Mouse (Mus musculus) hindbrain, embryonic 10.5 days (tissue): ENCODE measurements around the gene Gm21973. TPM values are rescaled to one million over a fixed set of nuclear protein-coding genes. Genes with fewer than 3 reads are reported as not detected.

Source experiments
- DNase-seq: peaks from one replicate; pipeline ENCODE4 v3.0.0-alpha.2; 2017; ENCODE audit warnings: low spot score
- H3K27ac ChIP-seq: fragments of 300-500 bp; sonication (generic); 2 replicates; pipeline ENCODE4 v1.5.1; 2016; ENCODE audit warnings: mild to moderate bottlenecking, moderate library complexity
- H3K27me3 ChIP-seq: fragments of 300-500 bp; sonication (generic); 2 replicates; pipeline ENCODE4 v1.6.1; 2016; ENCODE audit warnings: mild to moderate bottlenecking; ENCODE audit not compliant: poor library complexity, insufficient read depth, severe bottlenecking
- H3K36me3 ChIP-seq: fragments of 300-500 bp; sonication (generic); 2 replicates; pipeline ENCODE4 v1.6.1; 2016; ENCODE audit warnings: mild to moderate bottlenecking, moderate library complexity
- H3K4me1 ChIP-seq: fragments of 300-500 bp; sonication (generic); replicated peaks from 2 replicates; pipeline ENCODE4 v1.6.1; 2016; ENCODE audit warnings: mild to moderate bottlenecking
- H3K4me3 ChIP-seq: fragments of 300-500 bp; sonication (generic); 2 replicates; pipeline ENCODE4 v1.5.1; 2016; ENCODE audit warnings: mild to moderate bottlenecking, moderate library complexity
- H3K9me3 ChIP-seq: fragments of 300-500 bp; sonication (generic); 2 replicates; pipeline ENCODE4 v1.6.1; 2016; ENCODE audit warnings: mild to moderate bottlenecking, moderate library complexity
- whole genome bisulfite sequencing: fragments of 180-500 bp; shearing (Covaris S2); methylation state at CpG from one replicate; pipeline ENCODE4 v1.1.7; 2016; 5-methylcytosine and 5-hydroxymethylcytosine counted together
- polyA plus RNA-seq: library from polyadenylated mRNA; unstranded; fragments of >200 nt; fragmentation: Nextera tagmentation; extraction: Ambion mirVana; gene quantifications from 2 replicates; pipeline ENCODE4 v1.2.1, GENCODE M21; 2016

Gm21973 gene
- not detected in 2 replicates for polyA plus RNA-seq

DNA sequence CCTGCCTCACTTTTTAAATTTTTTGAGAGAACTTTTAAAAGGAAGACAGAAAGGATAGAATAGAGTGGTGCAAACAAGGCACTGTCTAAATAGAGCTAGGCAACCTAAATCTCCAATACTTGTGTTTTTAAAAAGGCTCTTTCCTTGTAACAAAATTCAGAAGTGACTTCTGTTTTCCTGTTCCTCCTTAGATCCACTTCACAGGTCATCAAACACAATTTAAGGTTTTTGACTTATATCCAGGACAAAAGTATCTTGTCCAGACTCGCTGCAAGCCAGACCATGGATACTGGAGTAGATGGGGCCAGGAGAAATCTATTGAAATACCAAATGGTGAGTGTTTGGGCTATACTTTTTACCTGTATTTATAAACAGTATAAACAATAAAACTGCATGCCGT is at the start of gene Gm21973:
Gm21973 (plus strand) TSS at position 301 of the 400 bp plus-strand sequence.
- DNase-seq, result no peak
- no peak within 1 kb of the TSS for H3K4me3 ChIP-seq
- no peaks in the 10 kb centered on the region for H3K36me3 ChIP-seq
- H3K4me1 ChIP-seq, result no peaks in the 10 kb centered on the region
- H3K9me3 ChIP-seq, result no peaks in the 10 kb centered on the region
- H3K27me3 ChIP-seq, result no peaks in the 10 kb centered on the region
- H3K27ac ChIP-seq, result no peak within 1 kb of the TSS
- 89% methylated on average over 2 of the region's 2 CpGs for WGBS

DNA sequence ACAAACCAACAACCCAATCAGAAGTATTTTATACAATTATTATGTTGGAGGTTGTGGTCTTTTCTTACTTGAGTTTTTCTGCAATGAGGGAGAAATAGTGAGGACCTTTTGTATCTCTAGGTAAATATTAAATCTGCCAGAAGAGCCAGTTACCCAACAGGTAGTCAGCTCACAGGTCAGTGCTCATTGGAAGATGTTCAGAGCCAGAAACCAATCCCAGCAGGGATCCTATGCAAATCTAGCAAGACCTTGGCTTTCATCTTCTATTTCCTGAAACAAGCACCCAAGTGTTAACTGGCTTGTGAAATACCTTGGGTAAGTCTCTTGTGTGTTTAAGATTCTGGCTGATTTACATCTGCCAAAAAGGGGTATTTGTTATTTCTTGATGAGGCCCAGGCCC is 48.8 kb upstream of the Gm21973 start:
- Histone ChIP-seq H3K4me3 (no peak overlapping the region), H3K4me1 (no peaks in the 10 kb centered on the region), H3K36me3 (no peaks in the 10 kb centered on the region), H3K9me3 (no peaks in the 10 kb centered on the region), H3K27ac (no peak overlapping the region), H3K27me3 (no peaks in the 10 kb centered on the region)
- DNase-seq, result no peak

DNA sequence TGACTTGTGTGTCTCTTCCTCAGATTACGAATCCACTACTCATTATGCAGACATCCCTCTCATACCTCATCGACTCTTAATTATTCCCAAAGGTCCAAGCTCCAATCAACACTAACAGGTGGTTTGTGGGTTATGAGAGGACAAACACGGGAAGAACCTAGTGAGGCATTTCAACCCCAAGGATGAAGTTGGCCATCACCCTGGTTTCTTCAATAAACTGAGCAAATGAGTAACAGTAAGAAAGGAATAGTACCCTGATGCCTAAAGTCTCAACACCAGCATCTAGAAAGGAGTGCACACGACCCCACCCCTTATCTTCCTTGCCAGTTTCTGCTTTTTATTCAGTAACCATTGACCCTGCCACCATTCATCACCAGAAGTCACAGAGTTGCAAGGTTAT is 47.7 kb upstream of the Gm21973 start:
- Histone ChIP-seq H3K27me3 (no peaks in the 10 kb centered on the region), H3K27ac (no peak overlapping the region), H3K4me3 (no peak overlapping the region), H3K9me3 (no peaks in the 10 kb centered on the region), H3K36me3 (no peaks in the 10 kb centered on the region), H3K4me1 (no peaks in the 10 kb centered on the region)
- DNase-seq, result no peak
- WGBS, result 85% methylated on average over 4 of the region's 4 CpGs

DNA sequence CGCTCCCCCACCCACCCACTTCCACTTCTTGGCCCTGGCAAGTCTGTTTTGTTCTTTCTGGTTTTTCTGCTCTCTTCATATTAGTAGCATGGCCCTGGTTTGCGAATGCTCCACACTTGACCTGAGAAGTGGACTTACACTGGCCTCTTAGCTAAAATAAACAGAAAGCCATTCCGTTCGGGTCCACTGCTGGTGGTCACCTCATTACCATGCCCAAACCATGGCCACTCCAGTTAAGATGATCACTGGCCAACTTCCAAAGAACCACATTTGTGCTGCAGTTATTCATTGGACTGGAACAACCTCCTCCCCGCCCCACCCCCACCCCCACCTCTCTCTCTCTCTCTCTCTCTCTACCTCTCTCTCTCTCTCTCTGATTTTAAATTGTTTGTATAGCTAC is 43.6 kb upstream of the Gm21973 start:
- Histone ChIP-seq H3K36me3 (no peaks in the 10 kb centered on the region), H3K4me1 (no peaks in the 10 kb centered on the region), H3K27me3 (no peaks in the 10 kb centered on the region), H3K4me3 (no peak overlapping the region), H3K27ac (no peak overlapping the region), H3K9me3 (no peaks in the 10 kb centered on the region)
- WGBS, result 80% methylated on average over 5 of the region's 5 CpGs
- no peak for DNase-seq

DNA sequence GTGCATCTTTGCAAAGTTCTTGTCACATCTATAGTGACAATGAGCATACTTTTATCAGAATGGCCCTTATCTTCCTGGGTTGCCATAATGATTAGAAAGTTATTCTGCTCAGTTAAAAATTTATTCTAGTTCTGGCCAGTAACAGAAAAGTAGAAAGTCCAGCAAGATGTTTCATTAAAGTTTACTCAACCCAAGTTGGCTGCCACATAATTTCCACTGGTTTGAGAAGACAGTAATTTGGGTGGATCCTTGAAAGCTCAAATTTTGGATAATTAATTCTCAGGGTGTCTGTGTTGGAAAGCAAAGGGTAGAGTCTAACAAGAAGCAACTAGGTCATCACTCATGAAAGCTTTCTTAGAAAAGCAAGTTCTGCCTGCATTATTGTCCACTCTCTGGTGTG is 41.5 kb upstream of the Gm21973 start:
- H3K4me1 ChIP-seq, result no peaks in the 10 kb centered on the region
- H3K4me3 ChIP-seq, result no peak overlapping the region
- H3K36me3 ChIP-seq, result no peaks in the 10 kb centered on the region
- no peaks in the 10 kb centered on the region for H3K9me3 ChIP-seq
- H3K27me3 ChIP-seq, result no peaks in the 10 kb centered on the region
- no peak for DNase-seq
- no peak overlapping the region for H3K27ac ChIP-seq

DNA sequence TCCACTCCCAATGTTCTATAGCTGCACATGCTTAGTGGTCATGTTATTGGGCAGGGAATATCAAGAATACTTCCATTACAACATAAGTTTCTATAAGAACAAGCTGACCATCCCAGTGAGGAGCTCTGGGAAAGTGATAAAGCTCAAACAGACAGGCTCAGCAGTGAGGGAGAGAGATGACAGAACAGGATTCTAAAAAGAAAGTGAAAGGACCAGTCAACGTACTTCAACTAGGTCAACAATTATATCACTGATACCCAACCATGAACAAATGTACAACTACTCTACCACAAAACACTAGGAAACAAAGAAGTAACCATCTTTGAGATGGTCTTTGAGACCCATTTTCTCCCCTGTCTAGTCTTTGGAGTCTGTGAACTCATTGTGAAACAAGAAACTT is 28.6 kb upstream of the Gm21973 start:
- WGBS, result 77% methylated on average over 1 of the region's 1 CpGs
- DNase-seq, result no peak
- H3K27me3 ChIP-seq, result no peaks in the 10 kb centered on the region

DNA sequence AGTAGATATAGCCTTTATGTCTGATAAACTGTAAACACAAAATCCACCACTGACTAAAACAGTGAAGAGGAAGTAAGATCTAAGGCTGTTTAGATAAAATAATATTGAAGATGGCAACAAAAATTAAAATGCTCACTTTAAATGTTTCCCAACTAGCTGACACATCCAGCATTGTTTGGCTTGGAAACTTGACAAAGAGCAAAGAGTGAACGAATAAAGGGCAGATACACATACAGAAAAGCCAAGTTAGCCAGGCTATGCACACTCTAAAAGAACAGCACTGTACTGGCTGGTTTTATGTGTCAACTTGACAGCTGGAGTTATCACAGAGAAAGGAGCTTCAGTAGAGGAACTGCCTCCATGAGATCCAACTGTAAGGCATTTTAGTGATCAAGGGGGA is 27.1 kb upstream of the Gm21973 start:
- Histone ChIP-seq H3K4me1 (no peaks in the 10 kb centered on the region), H3K4me3 (no peak overlapping the region), H3K9me3 (no peaks in the 10 kb centered on the region), H3K36me3 (no peaks in the 10 kb centered on the region), H3K27ac (no peak overlapping the region), H3K27me3 (no peaks in the 10 kb centered on the region)
- DNase-seq, result no peak
- 87% methylated on average over 1 of the region's 1 CpGs for WGBS

More for the DNA sequence above, 28.6 kb upstream of the Gm21973 start:
- no peaks in the 10 kb centered on the region for H3K9me3 ChIP-seq
- H3K36me3 ChIP-seq, result no peaks in the 10 kb centered on the region
- H3K4me1 ChIP-seq, result no peaks in the 10 kb centered on the region
- no peak overlapping the region for H3K4me3 ChIP-seq
- H3K27ac ChIP-seq, result no peak overlapping the region

DNA sequence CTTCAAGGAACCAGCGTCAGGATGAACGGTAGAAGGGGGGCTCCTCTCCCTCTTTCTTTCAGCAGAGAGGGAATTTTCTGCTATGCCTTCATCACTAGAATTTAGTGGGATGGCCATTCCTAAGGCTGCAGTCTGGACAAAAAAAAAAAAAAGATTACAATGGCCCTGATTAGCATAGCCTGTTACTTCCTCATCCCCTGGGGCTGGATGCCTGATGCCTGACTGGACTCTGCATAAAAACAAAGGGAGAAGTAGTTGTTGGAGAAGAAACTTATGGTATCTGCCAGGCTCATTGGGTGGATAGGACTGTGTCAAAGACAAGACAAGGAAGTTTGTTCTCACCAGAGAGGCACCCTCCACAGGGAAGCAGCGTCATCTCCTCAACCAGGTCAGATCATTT is 25.7 kb upstream of the Gm21973 start:
- WGBS, result 63% methylated on average over 3 of the region's 3 CpGs
- Histone ChIP-seq H3K27ac (no peak overlapping the region), H3K4me3 (no peak overlapping the region), H3K36me3 (no peaks in the 10 kb centered on the region), H3K9me3 (no peaks in the 10 kb centered on the region), H3K4me1 (no peaks in the 10 kb centered on the region), H3K27me3 (no peaks in the 10 kb centered on the region)
- no peak for DNase-seq

DNA sequence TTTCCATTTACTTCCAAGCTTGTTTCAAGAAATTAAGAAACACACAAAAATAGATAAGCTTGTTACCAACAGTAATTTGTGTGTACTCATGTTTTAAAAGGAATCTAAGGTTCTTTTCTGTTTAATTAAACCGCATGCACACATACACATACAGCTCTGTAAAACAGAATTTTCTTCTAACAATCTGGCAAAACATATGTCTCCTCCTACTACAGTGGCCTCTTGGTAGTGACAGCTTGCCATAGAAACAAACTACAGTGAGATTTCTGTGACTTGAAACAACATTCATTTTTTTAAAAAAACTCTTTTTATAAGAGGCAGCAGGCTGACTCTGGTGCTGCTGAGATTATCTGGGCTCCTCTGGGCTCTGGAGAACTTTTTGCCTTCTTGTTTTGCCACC is 18.7 kb upstream of the Gm21973 start:
- H3K4me3 ChIP-seq, result no peak overlapping the region
- WGBS, result 91% methylated on average over 1 of the region's 1 CpGs
- DNase-seq, result no peak
- no peaks in the 10 kb centered on the region for H3K27me3 ChIP-seq
- no peaks in the 10 kb centered on the region for H3K36me3 ChIP-seq
- H3K27ac ChIP-seq, result no peak overlapping the region
- H3K9me3 ChIP-seq, result no peaks in the 10 kb centered on the region
- no peaks in the 10 kb centered on the region for H3K4me1 ChIP-seq

DNA sequence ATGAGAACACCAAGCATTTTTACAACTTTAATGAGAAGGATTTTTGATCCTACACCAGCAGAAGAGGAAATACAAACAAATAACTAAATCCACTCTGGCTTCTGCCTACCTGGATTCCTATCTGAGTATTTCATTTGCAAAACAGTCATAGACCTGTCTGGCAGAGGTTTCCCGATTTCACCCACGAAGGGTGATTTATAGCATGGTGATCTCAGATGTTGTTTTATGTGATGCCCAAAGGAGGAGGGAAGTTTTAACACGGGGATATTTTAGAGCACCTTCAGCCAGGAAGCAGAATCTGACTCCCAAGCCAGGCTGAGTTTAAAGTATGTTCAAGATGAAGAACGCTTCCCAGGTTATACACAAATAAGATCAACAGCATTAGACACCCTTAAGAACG is 13.4 kb upstream of the Gm21973 start:
- whole genome bisulfite sequencing, result 88% methylated on average over 5 of the region's 5 CpGs
- H3K36me3 ChIP-seq, result no peaks in the 10 kb centered on the region
- H3K9me3 ChIP-seq, result no peaks in the 10 kb centered on the region
- H3K27me3 ChIP-seq, result no peaks in the 10 kb centered on the region
- no peak overlapping the region for H3K27ac ChIP-seq
- no peaks in the 10 kb centered on the region for H3K4me1 ChIP-seq
- DNase-seq, result no peak
- H3K4me3 ChIP-seq, result no peak overlapping the region

DNA sequence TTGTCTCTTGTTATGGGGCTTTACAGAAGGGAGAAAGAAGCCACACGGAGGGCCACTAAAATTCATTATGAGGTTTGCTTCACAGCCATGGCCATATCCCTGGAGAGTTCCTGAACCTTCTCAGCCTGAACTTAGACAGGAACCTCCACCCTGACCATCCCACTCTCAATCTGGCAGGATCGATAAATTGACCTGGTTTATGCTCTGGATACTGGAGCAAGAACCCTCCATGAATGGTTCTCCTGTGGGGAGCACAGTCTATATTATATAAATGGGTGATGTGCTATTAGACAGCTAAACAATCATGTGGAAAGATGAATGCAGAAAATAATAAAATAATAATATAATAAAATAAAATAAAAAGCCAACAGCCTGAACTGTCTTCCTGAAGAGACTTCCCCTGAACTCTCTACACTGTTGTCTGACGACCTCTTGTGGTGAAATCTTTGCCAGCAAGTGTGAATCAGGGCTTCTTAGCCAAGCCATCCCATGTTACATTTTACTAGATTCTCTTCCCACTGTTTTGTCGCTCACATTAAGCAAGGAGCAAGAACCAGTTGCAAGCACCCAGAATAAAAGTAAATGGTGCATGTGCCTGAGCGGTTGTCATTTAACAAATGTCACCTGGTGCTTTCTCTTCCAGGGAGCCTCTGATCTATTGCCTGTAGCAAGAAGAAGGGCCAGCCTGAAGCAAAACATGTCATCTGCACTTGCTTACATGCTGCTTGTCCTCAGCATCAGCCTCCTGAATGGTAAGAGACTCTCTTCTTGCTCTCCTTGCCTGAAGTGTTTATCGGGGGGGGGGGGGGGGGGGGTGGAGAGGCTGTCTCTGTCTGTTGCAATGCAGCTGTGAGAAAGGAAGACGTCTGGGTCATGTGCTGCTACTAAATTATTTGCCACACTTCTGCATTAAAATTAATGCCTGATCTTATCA is 11.4 kb upstream of the Gm21973 start:
- Histone ChIP-seq H3K9me3 (no peaks in the 10 kb centered on the region), H3K27me3 (no peaks in the 10 kb centered on the region), H3K36me3 (no peaks in the 10 kb centered on the region), H3K27ac (no peak overlapping the region), H3K4me3 (no peak overlapping the region), H3K4me1 (no peaks in the 10 kb centered on the region)
- WGBS, result 60% methylated on average over 6 of the region's 7 CpGs
- peak; percentile 12 for DNase-seq

DNA sequence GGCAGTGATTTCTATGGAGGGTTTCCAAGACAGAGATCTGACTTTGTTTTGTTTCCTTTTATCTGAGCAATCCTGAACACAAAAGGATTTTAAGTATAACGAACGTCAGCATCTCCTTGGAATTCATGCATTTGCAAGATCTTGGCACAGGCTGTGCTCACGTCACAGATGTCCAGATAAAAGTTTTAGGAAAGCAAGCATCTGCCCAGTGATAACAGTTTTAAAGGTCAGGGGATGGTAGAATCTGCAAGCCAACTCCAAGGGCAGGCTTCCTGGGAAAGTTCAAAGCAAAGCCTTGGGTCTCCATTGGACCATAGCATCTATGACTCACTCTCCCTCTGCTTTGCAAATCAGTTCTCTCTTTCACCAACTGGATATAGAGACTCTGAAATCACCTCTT is 5.4 kb downstream of the Gm21973 start:
- H3K27me3 ChIP-seq, result no peaks in the 10 kb centered on the region
- no peak for DNase-seq
- 86% methylated on average over 3 of the region's 3 CpGs for WGBS

DNA sequence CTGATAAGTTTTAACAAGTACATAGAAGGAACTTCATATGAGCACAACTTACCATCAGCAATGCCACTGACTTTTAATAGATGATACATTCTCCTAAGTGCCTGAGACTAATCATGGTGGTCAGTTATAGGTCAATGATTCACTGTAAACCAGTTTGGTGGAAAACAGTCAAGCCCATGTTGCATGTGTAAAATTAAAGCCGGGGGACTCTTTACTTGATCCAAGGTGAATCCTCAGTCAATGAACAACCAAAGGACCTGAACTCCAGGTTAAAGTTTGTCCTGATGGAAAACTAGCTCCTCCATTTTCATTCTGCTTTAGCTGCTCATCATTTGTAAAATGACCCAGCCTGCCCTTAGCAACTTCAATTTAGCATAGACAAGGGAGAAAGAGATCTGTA is 7.4 kb downstream of the Gm21973 start:
- H3K4me1 ChIP-seq, result no peaks in the 10 kb centered on the region
- no peaks in the 10 kb centered on the region for H3K36me3 ChIP-seq
- 96% methylated on average over 1 of the region's 1 CpGs for WGBS
- H3K4me3 ChIP-seq, result no peak overlapping the region
- no peak for DNase-seq
- H3K27ac ChIP-seq, result no peak overlapping the region
- H3K9me3 ChIP-seq, result no peaks in the 10 kb centered on the region
- no peaks in the 10 kb centered on the region for H3K27me3 ChIP-seq

More for the DNA sequence above, 5.4 kb downstream of the Gm21973 start:
- Histone ChIP-seq H3K4me3 (no peak overlapping the region), H3K9me3 (no peaks in the 10 kb centered on the region), H3K36me3 (no peaks in the 10 kb centered on the region), H3K4me1 (no peaks in the 10 kb centered on the region), H3K27ac (no peak overlapping the region)

DNA sequence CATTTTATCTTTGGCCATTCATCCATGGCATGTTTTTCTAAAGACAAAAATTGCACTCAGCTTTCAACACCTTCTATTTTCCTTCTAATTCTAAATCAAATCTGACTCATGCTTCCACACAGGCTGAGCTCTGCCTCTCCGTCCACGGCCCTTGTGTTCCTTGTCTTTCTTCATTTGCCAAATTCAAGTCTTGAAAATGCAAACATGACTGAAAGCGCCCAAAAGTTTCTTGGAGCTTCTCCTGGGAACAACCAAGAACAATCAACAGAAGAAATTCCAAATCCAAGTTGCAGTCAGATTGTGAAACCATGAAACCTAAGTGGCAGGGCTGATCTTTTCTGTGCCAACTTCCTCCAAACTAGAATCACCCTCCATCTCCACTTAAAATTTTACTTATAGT is 13.4 kb downstream of the Gm21973 start:
- H3K9me3 ChIP-seq, result no peaks in the 10 kb centered on the region
- 79% methylated on average over 3 of the region's 3 CpGs for WGBS

More for the DNA sequence above, 13.4 kb downstream of the Gm21973 start:
- Histone ChIP-seq H3K36me3 (no peaks in the 10 kb centered on the region), H3K27ac (no peak overlapping the region), H3K27me3 (no peaks in the 10 kb centered on the region), H3K4me3 (no peak overlapping the region), H3K4me1 (no peaks in the 10 kb centered on the region)
- no peak for DNase-seq
